ENCODE assay signal across 28 mouse cellular contexts in genomic region chr3:153707687-153708086, GRCm38 (mm10). TPM values are rescaled to one million over a fixed set of nuclear protein-coding genes. Genes with fewer than 3 reads are reported as not detected.
DNase-seq lines count a peak whose midpoint lies in the region; ATAC-seq and TF ChIP-seq lines count a peak whose summit lies in the region.
"Had no signal": no experiment of that assay in that cellular context is flagged by ENCODE, and none has a peak within 500 bp of the region (broad histone marks: within the 10 kb centered on the region; RNA-seq: fewer than 3 reads in every experiment).

No protein-coding gene starts in this region.

- no peak overlapping the region for H3K4me3 ChIP-seq in heart, postnatal 0 days (ENCODE audit: low read depth, low read length)
- H3K4me3 ChIP-seq in left cerebral cortex, adult 2 months, result no peak overlapping the region
- H3K4me3 ChIP-seq in midbrain, postnatal 0 days (ENCODE audit: low read depth, low read length), result no peak overlapping the region
- H3K4me3 ChIP-seq in midbrain, embryonic 16.5 days (ENCODE audit: low read depth, low read length), result no peak overlapping the region
- H3K4me3 ChIP-seq: forebrain, embryonic 10.5 days; heart, embryonic 12.5 days; hindbrain, embryonic 13.5 days; limb, embryonic 10.5 days; lung, embryonic 15.5 days; midbrain, embryonic 12.5 days had no signal

- H3K9me3 ChIP-seq in heart, postnatal 0 days (replicated peaks; ENCODE audit: control insufficient read depth, low read length), result no peaks in the 10 kb centered on the region
- no peaks in the 10 kb centered on the region for H3K9me3 ChIP-seq in midbrain, postnatal 0 days (ENCODE audit: low read length)
- no peaks in the 10 kb centered on the region for H3K9me3 ChIP-seq in midbrain, embryonic 16.5 days (replicated peaks; ENCODE audit: control insufficient read depth, low read length, poor library complexity, severe bottlenecking)
- H3K9me3 ChIP-seq: forebrain, embryonic 10.5 days; G1E; heart, embryonic 12.5 days; hindbrain, embryonic 13.5 days; limb, embryonic 10.5 days; lung, embryonic 15.5 days; midbrain, embryonic 12.5 days had no signal

- H3K9ac ChIP-seq in heart, postnatal 0 days (replicated peaks; ENCODE audit: low read depth, low read length), result no peak overlapping the region
- no peak overlapping the region for H3K9ac ChIP-seq in midbrain, postnatal 0 days (replicated peaks; ENCODE audit: low read length, poor library complexity, severe bottlenecking)
- H3K9ac ChIP-seq in midbrain, embryonic 16.5 days (ENCODE audit: low read depth, low read length), result no peak overlapping the region
- H3K9ac ChIP-seq: heart, embryonic 12.5 days; hindbrain, embryonic 13.5 days; lung, embryonic 15.5 days; midbrain, embryonic 12.5 days had no signal

- H3K27me3 ChIP-seq in heart, postnatal 0 days (ENCODE audit: control insufficient read depth, insufficient read depth, low read length), result no peaks in the 10 kb centered on the region
- no peaks in the 10 kb centered on the region for H3K27me3 ChIP-seq in midbrain, postnatal 0 days (ENCODE audit: insufficient read depth, low read length)
- H3K27me3 ChIP-seq in midbrain, embryonic 16.5 days (ENCODE audit: control insufficient read depth, insufficient read depth, low read depth, low read length), result no peaks in the 10 kb centered on the region
- H3K27me3 ChIP-seq: heart, embryonic 12.5 days; hindbrain, embryonic 13.5 days; lung, embryonic 15.5 days; midbrain, embryonic 12.5 days had no signal

- WGBS in heart, postnatal 0 days, result 71% methylated on average over 6 of the region's 6 CpGs
- 66% methylated on average over 6 of the region's 6 CpGs for WGBS in midbrain, postnatal 0 days
- WGBS in midbrain, embryonic 16.5 days, result 78% methylated on average over 6 of the region's 6 CpGs

- intact Hi-C loops in heart, postnatal 10 days (cut with DNase I), result no loop called here
- intact Hi-C loops in left cerebral cortex, adult 2 months (cut with DNase I), result no loop called here
- intact Hi-C loops in left cerebral cortex, postnatal 10 days (cut with DNase I), result no loop called here

- no peak for DNase-seq in heart, postnatal 0 days (ENCODE audit: low spot score)
- no peak for DNase-seq in heart, postnatal 10 days
- no peak for DNase-seq in left cerebral cortex, adult 2 months (ENCODE audit: extremely low spot score in 1 of 2, low spot score in 2 of 2)
- no peak for DNase-seq in left cerebral cortex, postnatal 10 days (ENCODE audit: extremely low spot score in 1 of 2, low spot score in 2 of 2)
- no peak for DNase-seq in midbrain, postnatal 0 days (ENCODE audit: low spot score)
- DNase-seq in retina, embryonic 14.5 days (ENCODE audit: low spot score), result no peak
- DNase-seq in adipocyte (ENCODE audit: low spot score), result no peak
- DNase-seq: adrenal gland, adult 8-10 months; cerebellum, adult 9-10 months; gastrocnemius, postnatal 25 days; heart, adult 18-20 months; kidney, adult 9 months; kidney, postnatal 4 days; layer of hippocampus, adult 9-11 months; liver; right cerebral cortex, postnatal 25 days; spleen, adult 18-20 months; thymus, postnatal 14 days had no signal

- ATAC-seq in heart, postnatal 0 days (ENCODE audit: insufficient read depth, low read depth), result no peak
- no peak for ATAC-seq in midbrain, postnatal 0 days (ENCODE audit: low FRiP score)
- ATAC-seq in midbrain, embryonic 16.5 days, result no peak
- ATAC-seq: forebrain, embryonic 16.5 days; inflammation-experienced regulatory T-cells, adult 6 months had no signal

- no peaks in the 10 kb centered on the region for H3K36me3 ChIP-seq in heart, postnatal 0 days (replicated peaks; ENCODE audit: control insufficient read depth, insufficient read depth, low read length)
- no peaks in the 10 kb centered on the region for H3K36me3 ChIP-seq in midbrain, postnatal 0 days (ENCODE audit: insufficient read depth, low read length)
- no peaks in the 10 kb centered on the region for H3K36me3 ChIP-seq in midbrain, embryonic 16.5 days (ENCODE audit: control insufficient read depth, insufficient read depth, low read length)
- H3K36me3 ChIP-seq: hindbrain, embryonic 13.5 days; lung, embryonic 15.5 days; midbrain, embryonic 12.5 days had no signal

- no peak overlapping the region for H3K4me2 ChIP-seq in heart, postnatal 0 days (ENCODE audit: low read depth, low read length)
- no peak overlapping the region for H3K4me2 ChIP-seq in midbrain, postnatal 0 days (ENCODE audit: low read depth, low read length, poor library complexity, severe bottlenecking)
- H3K4me2 ChIP-seq in midbrain, embryonic 16.5 days (ENCODE audit: low read length), result no peak overlapping the region
- H3K4me2 ChIP-seq: heart, embryonic 12.5 days; hindbrain, embryonic 13.5 days; lung, embryonic 15.5 days; midbrain, embryonic 12.5 days had no signal

- TF ChIP-seq CTCF in heart, postnatal 0 days (IDR thresholded peaks at IDR 0.05; ENCODE audit: low read depth), result peak; percentile 21; the same call in 1 of the 2 replicates
- peak; percentile 15; the same call in 1 of the 2 replicates for TF ChIP-seq CTCF in left cerebral cortex, adult 2 months (IDR thresholded peaks at IDR 0.05)
- peak; percentile 25; the same call in 1 of the 2 replicates for TF ChIP-seq CTCF in midbrain, postnatal 0 days (IDR thresholded peaks at IDR 0.05)

- H3K27ac ChIP-seq in heart, postnatal 0 days (ENCODE audit: low read depth), result no peak overlapping the region
- H3K27ac ChIP-seq in left cerebral cortex, adult 2 months, result no peak overlapping the region
- H3K27ac ChIP-seq in midbrain, postnatal 0 days (ENCODE audit: low read depth, low read length), result no peak overlapping the region
- H3K27ac ChIP-seq in midbrain, embryonic 16.5 days (ENCODE audit: low read length), result no peak overlapping the region
- H3K27ac ChIP-seq: forebrain, embryonic 10.5 days; hindbrain, embryonic 13.5 days; lung, embryonic 15.5 days; midbrain, embryonic 12.5 days had no signal

- no peak for TF ChIP-seq EP300 in heart, postnatal 0 days (IDR thresholded peaks at IDR 0.05; ENCODE audit: low read depth)

- H3K4me1 ChIP-seq in heart, postnatal 0 days (ENCODE audit: control insufficient read depth, insufficient read depth), result 0 out of 2 replicates have a peak, but pooled peaks cover 4% of the 10 kb centered on the region
- no peaks in the 10 kb centered on the region for H3K4me1 ChIP-seq in midbrain, postnatal 0 days (ENCODE audit: insufficient read depth, low read length)
- no peaks in the 10 kb centered on the region for H3K4me1 ChIP-seq in midbrain, embryonic 16.5 days (ENCODE audit: control insufficient read depth, insufficient read depth, low read length)

RNA-seq across cellular contexts. Expression of gene St6galnac3, which starts 17.3 kb away (rescaled TPM):
- 15.2 and 22.5 TPM in 2 replicates for total RNA-seq in heart, postnatal 0 days (2014; rRNA removed; ENCODE audit: low replicate concordance)
- 9.7 and 10.5 TPM in 2 replicates for polyA plus RNA-seq in heart, postnatal 0 days (2015; fragmentation: Nextera tagmentation; extraction: Ambion mirVana)
- total RNA-seq in heart, postnatal 10 days (2021), result 10 to 100 TPM in 1 of 2 experiments, 1 to 10 TPM in 1; 8.5 to 14.8 TPM
- 10 to 100 TPM; 17.1 to 18.8 TPM for total RNA-seq in left cerebral cortex, adult 2 months (2021)
- total RNA-seq in left cerebral cortex, postnatal 10 days (2021), result 10 to 100 TPM; 10.7 to 12.7 TPM
- 6.9 and 18.1 TPM in 2 replicates for total RNA-seq in midbrain, postnatal 0 days (2014; rRNA removed)
- polyA plus RNA-seq in midbrain, postnatal 0 days (2015; fragmentation: Nextera tagmentation; extraction: Ambion mirVana), result 11.1 and 11.9 TPM in 2 replicates
- polyA plus RNA-seq in midbrain, embryonic 16.5 days (2015; fragmentation: Nextera tagmentation; extraction: Ambion mirVana), result 19.1 and 21.5 TPM in 2 replicates
